Mouse (Mus musculus) embryonic facial prominence, embryonic 11.5 days (tissue): ENCODE data around the gene Sorcs2. TPM values are rescaled to one million over a fixed set of nuclear protein-coding genes. Genes with fewer than 3 reads are reported as not detected.
A peak's percentile ranks its signal among the peaks of the same experiment; 100 is the strongest.

Source experiments
- ATAC-seq: fragments of 200-750 bp; cut with Nextera tagmentation; replicated peaks from 2 replicates; pipeline ENCODE4 v1.8.0; 2017; ENCODE audit warnings: low read depth; ENCODE audit not compliant: insufficient number of reproducible peaks, low FRiP score, low TSS enrichment
- DNase-seq: peaks from one replicate; pipeline ENCODE4 v3.0.0-alpha.2; 2015; ENCODE audit warnings: low spot score
- H3K27ac ChIP-seq: fragments of 300-500 bp; sonication (generic); replicated peaks from 2 replicates; pipeline ENCODE4 v1.5.1; 2014; ENCODE audit warnings: mild to moderate bottlenecking, low read depth, low read length, control low read depth
- H3K27me3 ChIP-seq: fragments of 300-500 bp; sonication (generic); 2 replicates; pipeline ENCODE4 v1.6.1; 2014; ENCODE audit warnings: mild to moderate bottlenecking, low read length, moderate library complexity, mixed read lengths; ENCODE audit not compliant: control insufficient read depth, insufficient read depth
- H3K36me3 ChIP-seq: fragments of 300-500 bp; sonication (generic); replicated peaks from 2 replicates; pipeline ENCODE4 v1.6.1; 2014; ENCODE audit warnings: low read depth, mild to moderate bottlenecking, low read length, moderate library complexity, mixed read lengths; ENCODE audit not compliant: control insufficient read depth, insufficient read depth
- H3K4me1 ChIP-seq: fragments of 300-500 bp; sonication (generic); 2 replicates; pipeline ENCODE4 v1.6.1; 2014; ENCODE audit warnings: low read length, mixed read lengths; ENCODE audit not compliant: control insufficient read depth, insufficient read depth
- H3K4me2 ChIP-seq: fragments of 300-500 bp; sonication (generic); 2 replicates; pipeline ENCODE4 v1.6.1; 2014; ENCODE audit warnings: low read depth, mild to moderate bottlenecking, control low read depth, low read length, moderate library complexity
- H3K4me3 ChIP-seq: fragments of 300-500 bp; sonication (generic); 2 replicates; pipeline ENCODE4 v1.5.1; 2014; ENCODE audit warnings: low read depth, low read length, control low read depth
- H3K9ac ChIP-seq: fragments of 300-500 bp; sonication (generic); replicated peaks from 2 replicates; pipeline ENCODE4 v1.6.1; 2014; ENCODE audit warnings: mild to moderate bottlenecking, control low read depth, low read length
- H3K9me3 ChIP-seq: fragments of 300-500 bp; sonication (generic); replicated peaks from 2 replicates; pipeline ENCODE4 v1.6.1; 2016; ENCODE audit warnings: mild to moderate bottlenecking, low read length, inconsistent platforms, mixed read lengths; ENCODE audit not compliant: control insufficient read depth
- WGBS: fragments of 180-500 bp; shearing (Covaris S2); extraction: QIAGEN DNeasy Blood & Tissue Kit; methylation state at CpG from one replicate; pipeline ENCODE4 v1.1.7; 2014; 5-methylcytosine and 5-hydroxymethylcytosine counted together
- polyA plus RNA-seq: library from polyadenylated mRNA; unstranded; fragments of >200 nt; fragmentation: Nextera tagmentation; extraction: Ambion mirVana; gene quantifications from 2 replicates; pipeline ENCODE4 v1.2.1, GENCODE M21; 2014

The Sorcs2 gene
- polyA plus RNA-seq, 1 experiment from 2014 or later: 4.6 TPM

- no peaks in the 10 kb centered on the region for H3K9me3 ChIP-seq
- no peaks in the 10 kb centered on the region for H3K27me3 ChIP-seq
- H3K4me1 ChIP-seq: no peaks in the 10 kb centered on the region
- 69% methylated on average over 2 of the region's 2 CpGs for WGBS
- no peak for ATAC-seq
- no peak overlapping the region for H3K4me2 ChIP-seq
- H3K9ac ChIP-seq: no peak overlapping the region
- H3K27ac ChIP-seq: no peak overlapping the region
- no peak for DNase-seq
- H3K4me3 ChIP-seq: no peak overlapping the region
- no peaks in the 10 kb centered on the region for H3K36me3 ChIP-seq
Measured at GRCm38 (mm10) chr5:36133893-36134292, 264.0 kb downstream of the Sorcs2 start.

- no peak overlapping the region for H3K4me3 ChIP-seq
- no peaks in the 10 kb centered on the region for H3K9me3 ChIP-seq
- DNase-seq: no peak
- no peaks in the 10 kb centered on the region for H3K27me3 ChIP-seq
- H3K27ac ChIP-seq: no peak overlapping the region
- no peaks in the 10 kb centered on the region for H3K4me1 ChIP-seq
- no peaks in the 10 kb centered on the region for H3K36me3 ChIP-seq
- no peak overlapping the region for H3K4me2 ChIP-seq
- no peak for ATAC-seq
- H3K9ac ChIP-seq: no peak overlapping the region
- WGBS: 59% methylated on average over 8 of the region's 8 CpGs
Measured at GRCm38 (mm10) chr5:36130393-36131011, 267.4 kb downstream of the Sorcs2 start.

GRCm38 (mm10) chr5:36129661-36130060 is 268.3 kb downstream of the Sorcs2 start:
- DNase-seq: no peak
- H3K4me2 ChIP-seq: no peak overlapping the region
- H3K27me3 ChIP-seq: no peaks in the 10 kb centered on the region
- no peak overlapping the region for H3K27ac ChIP-seq
- H3K36me3 ChIP-seq: no peaks in the 10 kb centered on the region
- no peaks in the 10 kb centered on the region for H3K4me1 ChIP-seq
- no peak overlapping the region for H3K4me3 ChIP-seq
- 83% methylated on average over 2 of the region's 2 CpGs for WGBS
- H3K9ac ChIP-seq: no peak overlapping the region
- no peak for ATAC-seq
- no peaks in the 10 kb centered on the region for H3K9me3 ChIP-seq

- no peak for ATAC-seq
- Histone ChIP-seq H3K27ac (no peak overlapping the region), H3K36me3 (no peaks in the 10 kb centered on the region), H3K4me2 (no peak overlapping the region), H3K4me3 (no peak overlapping the region), H3K9ac (no peak overlapping the region), H3K9me3 (no peaks in the 10 kb centered on the region), H3K4me1 (no peaks in the 10 kb centered on the region), H3K27me3 (no peaks in the 10 kb centered on the region)
- no peak for DNase-seq
- 55% methylated on average over 3 of the region's 3 CpGs for WGBS
Measured at GRCm38 (mm10) chr5:36128513-36128912, 269.4 kb downstream of the Sorcs2 start.

- Histone ChIP-seq H3K27ac (no peak overlapping the region), H3K4me3 (no peak overlapping the region), H3K9ac (no peak overlapping the region), H3K4me1 (no peaks in the 10 kb centered on the region), H3K9me3 (no peaks in the 10 kb centered on the region), H3K27me3 (no peaks in the 10 kb centered on the region), H3K36me3 (no peaks in the 10 kb centered on the region), H3K4me2 (no peak overlapping the region)
- no peak for ATAC-seq
- DNase-seq: no peak
- WGBS: 80% methylated on average over 6 of the region's 6 CpGs
Measured at GRCm38 (mm10) chr5:36124993-36125392, 272.9 kb downstream of the Sorcs2 start.

- H3K4me1 ChIP-seq: no peaks in the 10 kb centered on the region
Measured at GRCm38 (mm10) chr5:36122987-36123386, 275.0 kb downstream of the Sorcs2 start.

GRCm38 (mm10) chr5:36120931-36121341 is 277.0 kb downstream of the Sorcs2 start:
- ATAC-seq: no peak; the same call in 1 of the 2 replicates
- no peaks in the 10 kb centered on the region for H3K36me3 ChIP-seq
- no peak overlapping the region for H3K27ac ChIP-seq
- H3K9ac ChIP-seq: no peak overlapping the region
- DNase-seq: peak; percentile 51
- H3K4me2 ChIP-seq: no peak overlapping the region
- H3K27me3 ChIP-seq: no peaks in the 10 kb centered on the region
- H3K9me3 ChIP-seq: no peaks in the 10 kb centered on the region
- WGBS: 10% methylated on average over 3 of the region's 3 CpGs
- H3K4me3 ChIP-seq: no peak overlapping the region
- no peaks in the 10 kb centered on the region for H3K4me1 ChIP-seq

More at GRCm38 (mm10) chr5:36122987-36123386, 275.0 kb downstream of the Sorcs2 start:
- 0 out of 2 replicates have a peak, but pooled peaks have one; percentile 35 for ATAC-seq
- H3K36me3 ChIP-seq: no peaks in the 10 kb centered on the region
- no peak overlapping the region for H3K4me2 ChIP-seq
- no peak for DNase-seq
- WGBS: 72% methylated on average over 10 of the region's 10 CpGs
- H3K9ac ChIP-seq: no peak overlapping the region
- H3K27ac ChIP-seq: no peak overlapping the region
- H3K9me3 ChIP-seq: no peaks in the 10 kb centered on the region
- H3K27me3 ChIP-seq: no peaks in the 10 kb centered on the region
- no peak overlapping the region for H3K4me3 ChIP-seq

GRCm38 (mm10) chr5:36118061-36118460 is 279.9 kb downstream of the Sorcs2 start:
- no peaks in the 10 kb centered on the region for H3K27me3 ChIP-seq
- no peaks in the 10 kb centered on the region for H3K36me3 ChIP-seq
- no peaks in the 10 kb centered on the region for H3K4me1 ChIP-seq
- no peak overlapping the region for H3K9ac ChIP-seq
- DNase-seq (no peak), ATAC-seq (0 out of 2 replicates have a peak, but pooled peaks have one; percentile 35)
- no peak overlapping the region for H3K4me3 ChIP-seq
- H3K9me3 ChIP-seq: no peaks in the 10 kb centered on the region
- no peak overlapping the region for H3K27ac ChIP-seq
- H3K4me2 ChIP-seq: no peak overlapping the region
- 59% methylated on average over 5 of the region's 5 CpGs for WGBS
